Mouse (Mus musculus): ENCODE data around the gene Egflam. TPM values are rescaled to one million over a fixed set of nuclear protein-coding genes. Genes with fewer than 3 reads are reported as not detected.

Gene Egflam
- polyA plus RNA-seq, 1 experiment from 2014 or later, result 1.4 TPM

DNA sequence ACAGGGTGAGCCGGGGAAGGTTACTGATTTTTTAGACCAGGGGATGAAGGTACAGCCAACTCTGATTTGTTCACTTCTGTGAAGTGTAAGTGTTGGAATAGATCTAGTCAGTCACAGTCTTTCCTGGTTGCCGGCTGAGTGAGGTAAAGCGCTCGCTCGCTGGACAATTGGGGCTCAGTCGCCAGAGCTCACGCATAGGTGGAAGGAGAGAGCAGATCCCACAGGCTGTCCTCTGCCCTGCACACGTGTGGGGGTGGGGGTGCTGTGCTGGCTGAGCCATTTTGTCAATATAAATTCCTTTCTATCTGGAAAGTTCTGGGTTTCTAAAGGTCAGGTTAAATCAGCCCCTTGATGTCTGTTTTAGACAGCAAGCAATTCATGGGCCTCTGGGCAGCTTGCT, 237.9 kb downstream of the Egflam start:
- Histone ChIP-seq H3K27me3 (replicated peaks) (no peaks in the 10 kb centered on the region; the same call in 1 of the 2 replicates), H3K36me3 (peaks cover 36% of the 10 kb centered on the region), H3K9me3 (replicated peaks) (no peaks in the 10 kb centered on the region), H3K4me2 (no peak overlapping the region), H3K9ac (no peak overlapping the region), H3K27ac (0 out of 2 replicates have a peak overlapping the region, but pooled peaks have one; percentile 10), H3K4me1 (no peaks in the 10 kb centered on the region), H3K4me3 (no peak overlapping the region)
- peak; percentile 30; the same call in 1 of the 2 replicates for ATAC-seq
- WGBS (ENCODE audit: insufficient replicate concordance), result 70% methylated on average over 8 of the region's 8 CpGs

DNA sequence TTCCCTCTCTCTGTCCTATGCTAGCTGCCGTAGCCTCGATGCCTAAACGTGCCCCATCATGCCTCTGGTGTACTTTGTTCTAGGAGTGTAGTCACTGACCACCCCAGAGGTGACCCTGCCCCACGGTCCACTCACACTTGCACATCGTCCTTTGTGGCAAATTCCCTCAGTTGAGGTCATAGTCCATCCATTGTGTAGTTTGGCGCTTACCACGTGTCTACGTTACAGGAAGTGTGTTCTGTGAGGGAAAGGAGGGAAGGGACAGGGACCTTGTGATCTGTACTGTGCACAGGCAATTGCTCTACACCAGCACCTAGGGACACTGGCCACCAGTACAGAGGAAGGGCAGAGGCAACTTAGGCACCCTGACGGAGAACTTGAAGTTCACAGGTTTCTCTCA, 238.3 kb downstream of the Egflam start:
- WGBS (ENCODE audit: insufficient replicate concordance), result 72% methylated on average over 9 of the region's 9 CpGs
- no peak overlapping the region for H3K4me3 ChIP-seq
- H3K4me2 ChIP-seq, result no peak overlapping the region
- H3K9me3 ChIP-seq (replicated peaks), result no peaks in the 10 kb centered on the region
- H3K36me3 ChIP-seq, result peaks cover 35% of the 10 kb centered on the region
- no peaks in the 10 kb centered on the region for H3K27me3 ChIP-seq (replicated peaks)
- no peaks in the 10 kb centered on the region for H3K4me1 ChIP-seq
- H3K9ac ChIP-seq, result no peak overlapping the region
- peak; percentile 55; the same call in 1 of the 2 replicates for ATAC-seq
- 0 out of 2 replicates have a peak overlapping the region, but pooled peaks have one; percentile 10 for H3K27ac ChIP-seq

DNA sequence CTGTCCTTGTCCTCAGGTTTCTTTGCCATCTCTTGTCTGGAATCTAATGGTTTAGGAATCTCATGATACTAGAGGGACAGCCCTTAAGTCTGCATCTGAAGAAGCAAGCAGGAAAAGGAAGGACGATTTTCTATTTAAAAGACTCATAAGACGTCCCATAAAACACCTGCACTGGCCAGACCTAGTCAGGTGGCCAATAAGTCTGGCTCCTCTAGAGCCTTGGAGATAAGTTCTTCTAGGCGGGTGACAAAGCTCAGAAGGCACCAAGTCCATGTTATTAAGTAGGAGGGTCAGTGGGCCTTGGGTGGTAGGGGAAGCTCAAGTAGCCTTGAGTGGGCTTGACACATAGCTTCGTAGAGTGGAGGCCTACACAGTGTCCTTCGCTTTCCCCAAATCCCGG, 240.5 kb downstream of the Egflam start:
- WGBS (ENCODE audit: insufficient replicate concordance), result 68% methylated on average over 6 of the region's 6 CpGs
- no peaks in the 10 kb centered on the region for H3K27me3 ChIP-seq (replicated peaks)
- H3K9ac ChIP-seq, result no peak overlapping the region
- H3K36me3 ChIP-seq, result peaks cover 35% of the 10 kb centered on the region
- H3K27ac ChIP-seq, result no peak overlapping the region
- no peak overlapping the region for H3K4me2 ChIP-seq
- no peak for ATAC-seq
- H3K4me3 ChIP-seq, result no peak overlapping the region
- H3K9me3 ChIP-seq (replicated peaks), result no peaks in the 10 kb centered on the region
- H3K4me1 ChIP-seq, result no peaks in the 10 kb centered on the region

Measured in liver, embryonic 12.5 days (tissue).